Mouse (Mus musculus): Measurements from ENCODE around the gene Oaz1.
"Not testable (repeated sequence)": the region's sequence is repeated elsewhere in the genome, so short reads cannot be mapped to it uniquely, and the experiment has no call there.

Gene Oaz1

DNA sequence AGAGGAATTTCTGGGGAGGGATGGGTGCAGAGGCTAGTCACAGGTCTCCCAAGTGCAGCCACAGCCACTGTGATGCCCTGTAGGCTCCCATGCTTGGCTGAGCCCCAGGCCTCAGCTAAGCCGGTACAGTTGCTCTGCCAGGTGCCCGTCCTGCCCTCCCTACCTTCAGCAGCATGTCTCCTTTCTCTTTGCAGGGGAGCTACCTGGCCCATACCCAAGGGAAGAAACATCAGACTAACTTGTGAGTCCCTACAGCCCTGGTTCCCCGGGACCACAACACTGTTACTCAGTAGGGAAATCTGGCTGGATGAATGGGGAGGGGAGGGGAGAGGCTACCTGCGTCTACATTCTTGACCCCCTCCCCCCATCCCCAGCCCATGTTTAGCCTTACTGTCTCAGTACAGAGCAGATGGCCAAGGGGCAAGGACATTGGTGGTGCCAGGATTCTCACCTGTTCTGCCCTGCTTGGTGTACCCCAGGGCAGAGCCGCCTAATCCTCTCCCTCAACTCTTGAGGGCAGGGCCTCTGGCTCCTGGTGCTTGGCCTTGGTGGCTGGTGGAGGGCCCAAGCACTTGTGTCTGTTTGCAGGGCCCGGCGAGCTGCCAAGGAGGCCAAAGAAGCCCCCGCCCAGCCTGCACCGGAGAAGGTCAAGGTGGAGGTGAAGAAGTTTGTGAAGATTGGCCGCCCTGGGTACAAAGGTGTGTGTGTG, 24.1 kb upstream of the Oaz1 start:
- no peak for DNase-seq (ENCODE audit: low read depth in 1 of 2, low spot score in 2 of 2)

DNA sequence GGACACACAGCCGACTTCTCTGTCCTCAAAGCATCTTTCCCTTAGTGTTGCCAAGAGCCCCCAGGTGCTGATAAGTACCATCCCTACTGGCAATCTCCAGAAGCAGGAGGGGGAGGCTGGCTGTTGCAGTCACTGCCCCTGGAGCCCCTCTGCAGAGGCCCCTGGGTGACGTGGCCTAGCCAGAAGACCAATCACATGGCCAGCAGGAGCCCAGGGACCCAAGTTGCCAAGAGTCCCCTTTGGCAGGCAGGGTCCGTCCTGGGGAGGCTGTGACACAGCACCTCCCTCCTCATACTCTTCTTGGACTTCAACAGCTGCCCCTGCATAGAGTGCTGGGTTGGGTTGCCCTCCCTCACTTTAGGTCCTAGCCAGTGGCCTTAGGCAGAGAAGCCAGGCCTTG, 23.5 kb upstream of the Oaz1 start:
- DNase-seq (ENCODE audit: low read depth in 1 of 2, low spot score in 2 of 2): no peak

DNA sequence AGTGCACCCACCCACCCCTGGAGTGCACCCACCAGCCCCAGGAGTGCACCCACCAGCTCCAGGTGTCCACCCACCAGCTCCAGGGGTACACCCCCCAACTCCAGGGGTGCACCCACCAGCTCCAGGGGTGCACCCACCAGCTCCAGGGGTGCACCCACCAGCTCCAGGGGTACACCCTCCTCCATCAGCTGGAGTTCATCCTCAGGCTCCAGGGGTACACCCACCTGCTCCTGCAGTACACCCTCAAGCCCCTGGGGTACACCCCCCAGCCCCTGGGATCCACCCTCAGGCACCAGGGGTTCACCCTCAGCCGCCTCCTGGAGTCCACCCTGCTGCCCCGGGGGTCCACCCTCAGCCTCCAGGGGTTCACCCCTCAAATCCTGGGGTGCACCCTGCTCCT, 22.1 kb upstream of the Oaz1 start:
- no peak for DNase-seq (ENCODE audit: low read depth in 1 of 2, low spot score in 2 of 2)

DNA sequence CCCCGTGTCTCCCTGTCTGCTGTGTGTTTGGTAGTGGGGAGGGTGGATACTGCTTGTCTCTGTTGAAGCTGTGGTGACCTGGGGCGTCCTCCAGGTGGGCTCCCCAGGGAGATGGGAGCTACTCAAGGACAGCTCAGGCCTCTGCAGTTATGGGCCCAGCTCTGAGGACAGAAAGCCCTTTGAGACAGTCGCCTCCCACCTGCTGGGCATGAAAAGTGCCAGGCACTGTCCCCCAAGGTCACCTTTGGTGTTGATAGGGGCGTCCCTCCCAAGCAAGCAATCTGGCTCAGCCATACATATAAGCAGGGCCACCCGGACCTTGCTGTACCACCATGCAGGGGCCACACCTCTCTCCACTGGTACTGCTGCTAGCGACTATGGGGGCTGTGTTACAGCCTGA, 21.5 kb upstream of the Oaz1 start, which contains the start of gene Amh:
Gene Amh (plus strand): TSS at position 328 of the 400 bp plus-strand sequence.
- DNase-seq (ENCODE audit: low read depth in 1 of 2, low spot score in 2 of 2): no peak

DNA sequence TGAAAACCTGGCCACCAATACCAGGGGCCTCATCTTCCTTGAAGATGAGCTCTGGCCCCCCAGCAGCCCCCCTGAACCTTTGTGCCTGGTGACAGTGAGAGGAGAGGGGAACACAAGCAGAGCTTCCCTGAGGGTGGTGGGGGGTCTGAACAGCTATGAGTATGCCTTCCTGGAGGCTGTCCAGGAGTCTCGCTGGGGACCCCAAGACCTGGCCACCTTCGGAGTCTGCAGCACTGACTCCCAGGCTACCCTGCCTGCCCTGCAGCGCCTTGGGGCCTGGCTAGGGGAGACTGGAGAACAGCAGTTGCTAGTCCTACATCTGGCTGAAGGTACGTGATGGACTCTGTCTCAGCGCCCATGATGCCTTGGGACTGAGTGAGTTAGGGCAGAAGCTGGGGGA, 21.1 kb upstream of the Oaz1 start:
- DNase-seq (ENCODE audit: low read depth in 1 of 2, low spot score in 2 of 2): no peak

DNA sequence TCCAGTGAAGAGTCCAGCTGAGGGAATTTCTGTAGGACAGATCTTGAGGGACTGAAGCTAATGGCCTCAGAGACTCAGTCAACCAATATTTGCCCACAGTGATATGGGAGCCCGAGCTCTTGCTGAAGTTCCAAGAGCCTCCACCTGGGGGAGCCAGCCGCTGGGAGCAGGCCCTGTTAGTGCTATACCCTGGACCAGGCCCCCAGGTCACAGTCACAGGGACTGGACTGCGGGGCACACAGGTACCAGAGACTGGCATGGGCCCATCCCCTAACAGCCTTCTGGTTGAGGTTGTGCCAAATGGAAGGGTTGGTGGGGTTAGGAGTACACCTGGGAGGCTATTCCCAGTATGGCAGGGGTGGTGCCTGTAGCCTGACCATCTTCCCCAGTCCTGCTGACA, 20.5 kb upstream of the Oaz1 start:
- DNase-seq (ENCODE audit: low read depth in 1 of 2, low spot score in 2 of 2): peak in 1 of 2 experiments; percentile 47

DNA sequence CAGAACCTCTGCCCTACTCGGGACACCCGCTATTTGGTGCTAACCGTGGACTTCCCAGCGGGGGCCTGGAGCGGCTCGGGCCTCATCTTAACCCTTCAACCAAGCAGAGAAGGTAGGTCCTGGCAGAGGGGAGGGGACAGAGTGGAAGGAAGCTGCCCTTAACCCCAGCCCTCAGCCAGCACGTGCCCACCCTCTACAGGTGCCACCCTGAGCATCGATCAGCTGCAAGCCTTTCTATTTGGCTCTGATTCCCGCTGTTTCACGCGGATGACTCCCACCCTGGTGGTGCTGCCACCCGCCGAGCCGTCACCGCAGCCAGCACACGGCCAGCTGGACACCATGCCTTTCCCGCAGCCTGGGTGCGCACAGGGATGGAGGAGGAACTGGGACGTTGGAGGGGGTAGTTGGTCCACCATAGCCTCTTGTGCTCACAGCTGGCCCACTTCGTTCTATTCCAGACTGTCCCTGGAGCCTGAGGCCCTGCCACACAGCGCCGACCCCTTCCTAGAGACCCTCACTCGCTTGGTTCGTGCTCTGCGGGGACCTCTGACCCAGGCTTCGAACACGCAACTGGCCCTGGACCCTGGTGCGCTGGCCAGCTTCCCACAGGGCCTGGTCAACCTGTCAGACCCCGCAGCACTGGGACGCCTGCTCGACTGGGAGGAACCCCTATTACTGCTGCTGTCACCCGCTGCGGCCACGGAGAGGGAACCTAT, 20.0 kb upstream of the Oaz1 start:
- DNase-seq (ENCODE audit: low read depth in 1 of 2, low spot score in 2 of 2): no peak

DNA sequence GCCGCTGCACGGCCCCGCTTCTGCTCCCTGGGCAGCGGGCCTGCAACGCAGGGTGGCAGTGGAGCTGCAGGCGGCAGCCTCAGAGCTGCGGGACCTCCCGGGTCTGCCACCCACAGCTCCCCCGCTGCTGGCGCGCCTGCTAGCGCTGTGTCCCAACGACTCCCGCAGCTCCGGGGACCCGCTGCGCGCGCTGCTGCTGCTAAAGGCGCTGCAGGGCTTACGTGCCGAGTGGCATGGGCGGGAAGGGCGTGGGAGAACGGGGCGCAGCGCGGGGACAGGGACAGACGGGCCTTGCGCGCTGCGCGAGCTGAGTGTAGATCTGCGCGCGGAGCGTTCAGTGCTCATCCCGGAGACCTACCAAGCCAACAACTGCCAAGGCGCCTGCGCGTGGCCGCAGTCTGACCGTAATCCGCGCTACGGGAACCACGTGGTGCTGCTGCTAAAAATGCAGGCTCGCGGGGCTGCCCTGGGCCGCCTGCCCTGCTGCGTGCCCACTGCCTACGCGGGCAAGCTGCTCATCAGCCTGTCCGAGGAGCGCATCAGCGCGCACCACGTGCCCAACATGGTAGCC, 19.3 kb upstream of the Oaz1 start:
- no peak for DNase-seq (ENCODE audit: low read depth in 1 of 2, low spot score in 2 of 2)

DNA sequence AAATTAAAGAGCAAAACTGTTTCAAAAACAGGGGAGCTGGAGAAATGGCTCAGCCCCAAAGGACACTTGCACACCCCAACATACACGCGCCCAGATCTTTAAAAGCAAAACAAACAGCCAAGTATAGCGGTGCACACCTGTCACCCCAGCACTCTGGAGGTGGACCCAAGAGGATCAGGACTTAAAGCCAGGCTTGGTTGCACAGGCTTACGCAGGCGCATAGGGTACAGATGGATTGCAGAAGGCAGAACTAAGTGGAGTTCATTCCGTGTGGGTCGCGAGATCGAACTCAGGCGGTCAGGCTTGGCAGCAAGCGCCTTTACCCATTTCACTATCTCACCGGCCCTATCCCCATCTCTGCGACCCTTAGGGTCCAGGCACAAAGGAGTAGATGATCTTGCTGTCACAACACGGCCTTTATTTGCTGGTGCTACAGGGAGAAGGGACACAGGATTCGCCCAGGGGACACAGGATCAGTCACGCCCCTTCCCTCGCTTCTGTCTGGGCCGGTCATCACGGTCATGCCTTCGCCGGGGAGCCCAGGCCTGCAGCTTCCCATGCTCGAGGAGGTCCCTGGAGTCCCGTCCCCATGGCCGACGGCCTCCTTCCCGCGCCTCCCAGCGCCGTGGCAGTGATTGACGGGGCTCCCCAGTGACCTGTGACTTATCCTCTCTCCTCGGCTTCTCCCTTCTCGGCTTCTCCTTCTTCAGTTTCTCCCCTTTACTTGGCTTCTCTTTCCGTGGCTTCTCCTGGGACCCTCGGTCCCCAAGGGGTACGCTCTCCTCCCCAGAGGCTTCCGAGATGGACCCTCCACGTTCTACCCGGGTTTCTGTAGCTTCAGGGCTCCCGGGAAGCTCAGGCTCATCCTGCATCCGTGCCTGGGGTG, 18.1 kb upstream of the Oaz1 start:
- no peak for DNase-seq (ENCODE audit: low read depth in 1 of 2, low spot score in 2 of 2)

DNA sequence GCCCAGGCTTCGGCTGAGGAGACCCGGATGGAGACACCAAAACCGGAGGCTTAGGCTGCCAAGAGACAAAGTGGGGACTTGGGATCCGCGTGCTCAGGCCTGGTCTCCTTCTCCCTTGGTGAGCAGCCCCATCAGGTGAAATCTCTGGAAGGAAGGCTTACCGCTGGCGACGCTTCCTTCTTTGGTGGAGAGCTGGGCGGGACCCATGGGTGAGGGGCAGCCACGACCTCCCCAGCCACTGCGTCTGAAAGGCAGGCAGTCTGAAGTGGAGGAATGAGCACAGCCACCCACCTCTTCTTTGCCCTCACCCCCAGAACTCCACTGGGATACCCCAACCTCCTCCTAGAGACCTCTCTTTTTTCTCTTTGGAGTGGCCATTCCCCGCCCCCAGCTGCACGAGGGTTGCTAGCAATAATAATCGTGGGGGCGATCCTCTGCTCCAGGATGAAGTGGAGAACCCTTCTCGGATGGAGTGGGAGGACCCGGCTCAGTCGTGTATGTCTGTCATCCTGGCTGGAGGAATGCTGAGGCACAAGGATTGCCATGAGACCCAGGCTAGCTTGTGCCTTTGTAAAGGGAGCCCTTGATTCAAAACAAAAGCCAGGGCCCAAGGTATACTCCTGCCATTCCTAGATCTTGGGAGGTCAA, 17.3 kb upstream of the Oaz1 start:
- DNase-seq (ENCODE audit: low read depth in 1 of 2, low spot score in 2 of 2): no peak

DNA sequence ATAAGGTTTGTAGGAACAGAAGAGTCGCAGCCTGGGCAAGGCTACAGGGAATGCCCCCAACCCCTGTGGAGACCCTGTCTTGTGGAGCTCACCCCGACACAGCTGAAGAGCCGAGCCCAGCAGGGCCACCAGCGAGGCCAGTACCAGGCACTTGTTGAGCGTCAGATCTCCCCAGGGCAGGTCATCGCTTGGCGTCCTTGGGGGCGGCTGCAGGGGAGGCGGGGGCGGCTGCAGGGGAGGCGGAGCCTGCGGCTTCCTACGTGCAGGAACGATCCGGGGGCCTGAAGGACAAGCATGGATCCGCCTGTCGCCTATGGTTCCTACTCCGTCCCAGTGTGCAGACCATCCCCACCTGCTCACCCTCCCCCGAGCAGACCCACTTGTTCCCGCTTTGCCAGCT, 16.4 kb upstream of the Oaz1 start:
- DNase-seq (ENCODE audit: low read depth in 1 of 2, low spot score in 2 of 2): no peak

DNA sequence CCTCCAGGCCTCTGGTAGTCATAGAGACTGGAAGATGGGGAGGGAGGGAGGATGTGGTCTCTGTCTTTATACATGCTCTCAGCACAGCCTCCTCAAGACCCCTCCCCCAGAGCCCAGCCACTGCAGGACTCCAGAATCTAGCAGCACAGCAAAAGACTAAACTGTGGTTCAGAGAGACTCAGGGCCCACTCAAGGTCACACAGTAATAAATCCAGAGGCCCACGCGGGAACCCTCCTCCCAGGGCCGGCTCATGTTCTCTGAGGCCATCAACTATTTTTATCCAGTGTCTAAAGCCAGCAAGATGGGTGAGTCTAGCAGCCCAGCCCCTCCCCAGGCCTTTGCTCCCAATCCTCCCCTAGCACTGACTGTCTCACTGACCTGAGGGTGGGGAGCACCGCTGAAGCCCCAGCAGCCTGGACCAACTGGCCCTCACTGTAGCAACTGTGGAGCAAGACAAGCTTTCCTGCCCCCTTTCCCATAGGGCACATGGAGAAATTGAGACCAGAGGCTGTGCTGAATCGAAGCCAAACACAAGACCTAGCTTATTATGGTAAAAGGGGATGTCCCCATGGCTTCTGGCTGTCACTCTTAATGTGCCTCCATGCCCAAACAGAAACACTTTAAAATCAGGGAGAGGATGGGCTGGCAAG, 13.9 kb upstream of the Oaz1 start:
- no peak for DNase-seq (ENCODE audit: low read depth in 1 of 2, low spot score in 2 of 2)

DNA sequence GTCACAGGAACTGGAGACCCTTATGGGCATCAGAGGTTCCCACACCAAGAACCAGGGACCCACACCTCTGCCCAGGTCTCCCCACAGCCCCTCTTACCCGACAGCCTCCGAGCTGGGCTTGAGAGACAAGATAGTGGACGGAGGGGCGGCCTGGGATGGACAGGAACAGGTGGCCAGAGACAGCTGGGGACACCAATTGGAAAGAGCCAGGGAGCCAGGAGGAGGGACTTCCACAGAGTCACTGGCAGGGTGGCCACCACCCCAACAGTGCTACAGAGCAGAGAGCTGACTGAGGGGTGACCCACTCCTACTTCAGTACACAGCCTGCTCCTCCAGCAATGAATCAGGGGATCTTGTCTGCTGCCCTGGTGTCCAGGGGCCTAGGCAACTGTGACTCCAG, 13.1 kb upstream of the Oaz1 start, which contains the start of gene Jsrp1:
Gene Jsrp1 (minus strand): TSS at position 133 of the 400 bp plus-strand sequence.
- no peak for DNase-seq (ENCODE audit: low read depth in 1 of 2, low spot score in 2 of 2)

DNA sequence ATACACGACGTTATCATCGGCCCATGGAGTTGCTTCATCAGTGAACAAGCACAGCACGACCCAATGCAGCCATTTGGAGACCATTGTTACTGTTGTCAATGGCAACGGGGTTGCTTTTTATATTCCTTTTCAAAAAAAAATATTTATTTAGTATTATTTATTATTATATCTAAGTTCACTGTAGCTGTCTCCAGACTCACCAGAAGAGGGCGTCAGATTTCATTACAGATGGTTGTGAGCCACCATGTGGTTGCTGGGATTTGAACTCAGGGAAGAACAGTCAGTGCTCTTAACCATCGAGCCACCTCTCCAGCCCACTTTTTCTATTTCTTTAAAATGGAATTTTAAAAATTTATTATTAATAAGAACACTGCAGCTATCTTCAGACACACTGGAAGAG, 11.7 kb upstream of the Oaz1 start:
- no peak for DNase-seq (ENCODE audit: low read depth in 1 of 2, low spot score in 2 of 2)

DNA sequence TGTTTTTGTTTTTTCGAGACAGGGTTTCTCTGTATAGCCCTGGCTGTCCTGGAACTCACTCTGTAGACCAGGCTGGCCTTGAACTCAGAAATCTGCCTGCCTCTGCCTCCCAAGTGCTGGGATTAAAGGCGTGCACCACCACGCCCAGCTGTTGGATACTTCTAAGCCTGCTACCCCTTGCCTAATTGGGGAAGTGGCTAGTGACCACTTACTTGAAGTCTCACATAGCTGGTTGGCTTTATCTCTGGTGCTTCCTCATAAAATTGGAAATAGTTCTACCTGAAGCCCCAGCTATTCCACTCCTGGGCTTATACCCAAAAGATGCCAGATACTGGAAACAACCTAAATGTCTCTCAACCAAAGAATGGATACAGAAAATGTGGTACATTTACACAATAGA, 10.2 kb upstream of the Oaz1 start:
- DNase-seq (ENCODE audit: low read depth in 1 of 2, low spot score in 2 of 2): not testable (repeated sequence)

DNA sequence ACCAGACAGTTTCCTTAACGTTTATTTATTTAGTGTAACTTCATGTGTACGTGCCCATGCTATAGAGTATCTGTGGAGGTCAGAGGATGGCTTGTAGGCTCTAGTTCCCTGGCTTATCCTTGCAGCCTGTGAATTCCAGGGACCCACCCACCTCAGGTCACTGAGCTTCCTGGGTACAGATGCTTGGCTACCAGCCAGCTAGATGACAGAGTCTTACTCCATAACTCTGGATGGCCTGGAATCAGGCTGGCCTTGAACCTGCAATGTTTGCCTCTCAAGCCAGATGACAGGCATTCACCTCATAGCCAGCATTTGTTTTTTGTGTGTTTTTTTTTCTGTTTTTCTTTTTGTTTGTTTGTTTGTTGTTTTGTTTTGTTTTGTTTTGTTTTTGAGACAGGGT, 9.3 kb upstream of the Oaz1 start:
- DNase-seq (ENCODE audit: low read depth in 1 of 2, low spot score in 2 of 2): no peak

DNA sequence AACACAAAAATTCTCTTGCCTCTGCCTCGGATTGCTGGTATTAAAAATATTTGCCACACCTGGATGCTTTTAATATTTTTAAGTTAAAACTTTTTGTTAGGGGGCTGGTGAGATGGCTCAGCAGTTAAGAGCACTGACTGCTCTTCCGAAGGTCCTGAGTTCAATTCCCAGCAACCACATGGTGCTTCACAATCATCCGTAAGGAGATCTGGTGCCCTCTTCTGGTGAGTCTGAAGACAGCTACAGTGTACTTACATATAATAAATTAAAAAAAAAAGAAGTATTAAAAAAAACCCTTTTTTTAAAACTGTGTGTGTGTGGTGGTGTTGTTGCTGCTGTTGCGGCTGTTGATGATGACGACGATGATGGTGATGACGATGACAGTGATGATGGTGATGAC, 8.5 kb upstream of the Oaz1 start:
- DNase-seq (ENCODE audit: low read depth in 1 of 2, low spot score in 2 of 2): not testable (repeated sequence)

DNA sequence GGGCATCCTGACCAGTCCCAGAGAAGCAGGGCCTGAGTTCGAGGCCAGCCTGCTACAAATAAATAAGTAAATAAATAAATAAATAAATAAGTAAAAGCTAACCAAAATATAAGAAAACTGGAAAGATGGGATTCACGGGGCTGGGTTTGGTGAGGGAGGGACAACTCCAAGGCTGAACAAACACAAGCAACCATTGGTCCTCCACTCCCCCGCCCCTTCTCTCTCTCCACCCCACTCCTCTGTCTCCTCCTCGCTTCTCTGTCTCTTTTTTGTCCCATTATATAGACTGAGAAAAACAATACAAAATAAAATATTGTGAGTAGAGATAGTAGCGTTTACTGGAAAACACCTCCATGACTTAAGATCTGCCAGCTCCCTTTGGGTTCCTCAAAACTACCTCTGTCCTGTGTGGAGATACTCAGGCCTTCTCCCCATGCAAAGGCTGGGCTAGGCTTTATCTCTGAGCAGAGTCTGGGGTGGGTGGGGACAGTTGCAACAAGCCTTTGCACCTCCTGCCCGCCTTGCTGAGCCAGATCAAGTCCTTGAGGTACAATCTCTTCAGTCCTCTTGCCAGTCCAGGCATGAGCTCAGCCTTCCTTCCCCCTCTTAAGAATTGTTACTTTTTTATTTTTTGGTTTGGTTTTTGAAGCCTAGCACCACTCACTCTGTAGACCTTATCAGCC, 7.7 kb upstream of the Oaz1 start:
- no peak for DNase-seq (ENCODE audit: low read depth in 1 of 2, low spot score in 2 of 2)

DNA sequence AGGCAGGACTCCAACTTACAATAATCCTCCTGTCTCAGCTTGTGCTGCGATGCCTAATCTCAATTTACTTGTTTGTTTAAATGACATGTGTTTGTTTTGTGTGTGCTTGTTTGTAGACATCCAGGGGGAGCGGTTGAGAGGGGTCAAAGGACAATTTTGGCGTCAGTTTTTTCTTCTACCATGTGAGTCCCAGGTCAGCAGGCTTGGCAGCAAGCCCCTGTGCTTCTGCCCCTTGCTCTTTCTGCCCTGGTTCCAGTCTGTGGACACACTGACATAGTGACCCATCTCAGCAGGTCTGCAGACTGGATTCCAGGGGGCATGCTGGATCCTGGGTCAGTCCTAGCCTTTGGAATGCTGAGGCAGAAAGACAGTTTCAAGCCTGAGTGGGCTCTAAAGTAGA, 7.0 kb upstream of the Oaz1 start:
- no peak for DNase-seq (ENCODE audit: low read depth in 1 of 2, low spot score in 2 of 2)

DNA sequence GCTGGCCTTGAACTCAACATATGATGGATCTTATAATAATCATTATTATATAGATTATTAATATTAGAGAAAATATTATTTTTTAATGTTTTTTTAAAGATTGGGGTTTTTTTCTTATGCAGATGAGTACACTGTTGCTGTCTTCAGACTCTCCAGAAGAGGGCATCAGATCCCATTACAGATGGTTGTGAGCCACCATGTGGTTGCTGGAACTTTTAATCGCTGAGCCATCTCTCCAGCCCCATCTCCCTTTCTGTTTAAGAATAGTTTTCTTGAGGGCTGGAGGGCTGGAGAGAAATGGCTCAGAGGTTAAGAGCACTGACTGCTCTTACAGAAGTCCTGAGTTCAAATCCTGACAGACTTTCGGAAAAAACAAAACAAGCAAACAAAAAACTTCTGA, 4.5 kb upstream of the Oaz1 start:
- no peak for DNase-seq (ENCODE audit: low read depth in 1 of 2, low spot score in 2 of 2)
